Mouse (Mus musculus): ENCODE measurements at regions not wholly inside any gene's neighbourhood (a gene's known extent, or its start where the extent isn't known, plus 50 kb on each side); places are given as distances from the start of the nearest gene placed in this dataset.
A peak's percentile ranks its signal among the peaks of the same experiment; 100 is the strongest.

DNA sequence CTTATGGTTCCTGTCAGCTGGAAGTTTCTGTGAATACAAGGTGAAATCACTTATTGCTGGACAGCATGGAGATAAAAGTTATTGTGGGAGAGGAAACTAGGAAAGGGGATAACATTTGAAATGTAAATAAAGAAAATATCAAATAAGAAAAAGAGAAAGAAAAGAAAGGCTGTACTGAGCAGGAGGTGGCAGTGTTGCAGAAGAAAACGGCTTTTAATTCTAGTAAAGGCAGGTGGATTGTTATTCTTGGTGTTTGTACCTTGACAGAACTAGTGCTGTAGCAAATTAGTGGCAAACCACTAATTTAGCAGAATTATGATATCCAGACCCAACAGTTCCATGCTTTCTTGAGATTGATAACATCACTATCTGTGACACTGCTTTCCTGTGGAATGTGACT is 52.6 kb downstream of the Gm10358 start:
- intact Hi-C loops (cut with DNase I): no loop called here
- no peak for DNase-seq

DNA sequence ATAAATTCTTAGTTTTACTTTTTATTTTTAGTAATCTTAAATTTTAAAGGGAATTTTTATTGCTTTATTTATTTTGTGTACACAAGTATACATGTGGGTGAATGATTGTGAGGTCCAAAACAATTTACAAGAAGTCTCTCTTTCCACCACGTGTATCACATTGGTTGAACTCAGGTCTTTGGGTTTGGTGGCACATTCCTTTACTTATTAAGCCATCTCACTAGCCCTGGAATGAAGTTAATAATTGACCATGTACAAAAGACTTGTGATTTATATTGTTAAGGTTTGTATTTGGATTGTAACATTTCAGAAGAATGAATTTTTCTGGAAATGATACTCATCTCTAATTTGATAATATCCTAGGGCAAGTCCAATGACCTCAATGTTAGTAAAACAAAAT is 56.2 kb downstream of the Gm10358 start:
- no peak for DNase-seq
- intact Hi-C loops (cut with DNase I): no loop called here

DNA sequence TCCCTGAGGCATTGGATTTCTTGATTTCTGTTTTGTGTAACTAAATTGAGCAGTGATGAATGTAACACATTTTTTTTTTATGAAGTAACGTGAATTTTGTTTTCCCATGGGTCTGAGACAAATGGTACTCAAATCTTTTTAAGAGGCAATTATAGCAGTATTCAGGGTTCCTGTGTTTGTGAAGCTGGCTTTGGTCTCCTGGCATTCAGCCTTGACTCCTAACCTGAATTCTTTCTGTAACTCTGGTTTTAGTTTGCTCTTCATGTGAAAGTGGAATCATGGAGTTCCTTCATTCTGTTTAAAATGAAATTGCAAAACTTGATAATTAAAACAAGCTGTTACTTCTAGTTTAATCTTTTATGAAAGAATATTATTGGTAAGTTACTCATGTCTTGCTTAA is 58.3 kb downstream of the Gm10358 start:
- no peak for DNase-seq
- intact Hi-C loops (cut with DNase I): no loop called here

DNA sequence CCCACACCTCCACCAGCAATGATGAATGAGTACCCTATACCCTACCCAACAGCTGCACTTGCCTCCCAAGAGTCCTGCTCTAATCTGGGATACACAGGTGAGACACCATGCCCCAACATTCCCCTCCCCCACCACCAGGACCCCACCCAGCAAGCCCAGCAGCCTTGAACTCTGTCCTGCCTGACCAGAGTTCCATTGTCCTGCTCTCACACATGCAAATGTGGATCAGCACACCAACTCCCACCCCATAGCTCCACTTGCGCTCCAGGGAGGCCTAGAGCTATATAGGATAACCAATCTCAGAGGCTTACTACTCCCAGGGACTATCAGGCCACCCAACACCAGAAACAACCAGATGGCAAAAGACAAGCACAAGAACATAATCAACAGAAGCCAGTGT is 85.8 kb downstream of the Gm10358 start:
- DNase-seq: no peak
- intact Hi-C loops (cut with DNase I): no loop called here

DNA sequence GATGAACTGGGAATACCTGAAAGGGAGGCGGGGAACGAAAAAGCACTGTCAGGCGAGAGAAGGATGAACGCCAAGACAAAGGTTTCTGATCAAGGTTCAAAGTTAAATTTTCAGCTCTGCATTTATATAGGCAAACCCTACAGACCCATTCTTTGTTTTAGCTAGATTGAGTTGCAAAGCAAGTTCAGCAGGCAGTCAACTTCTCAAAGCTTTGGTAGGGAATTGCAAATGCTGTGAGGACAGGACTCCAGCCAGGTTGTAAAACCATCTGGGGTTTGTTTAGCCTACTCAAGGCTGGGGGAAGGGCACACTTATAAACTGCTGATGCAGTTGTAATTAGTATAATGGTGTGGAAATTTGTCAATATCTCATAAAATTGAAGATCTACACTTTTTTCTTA is 87.9 kb downstream of the Gm10358 start:
- no peak for DNase-seq
- intact Hi-C loops (cut with DNase I): no loop called here

DNA sequence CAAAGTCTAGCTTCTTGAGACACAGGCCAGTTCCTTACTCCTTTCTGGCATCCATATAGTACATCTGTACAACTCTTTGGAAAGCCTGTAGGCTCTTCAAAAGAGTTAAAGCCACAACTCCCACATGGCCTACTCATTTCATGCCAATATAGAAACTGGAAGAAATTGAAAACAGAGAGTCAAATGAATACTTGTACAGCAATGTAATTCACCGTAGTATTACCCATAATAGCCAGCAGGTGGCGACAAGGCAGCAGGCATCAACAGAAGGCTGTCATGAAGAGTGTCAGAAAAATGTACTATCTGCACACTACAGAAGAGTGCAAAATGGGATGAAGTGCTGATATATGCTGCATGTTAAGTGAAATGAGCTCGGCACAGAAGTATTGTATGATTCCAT is 90.5 kb downstream of the Gm10358 start:
- peak; percentile 5 to 7 for DNase-seq
- intact Hi-C loops (cut with DNase I): no loop called here

DNA sequence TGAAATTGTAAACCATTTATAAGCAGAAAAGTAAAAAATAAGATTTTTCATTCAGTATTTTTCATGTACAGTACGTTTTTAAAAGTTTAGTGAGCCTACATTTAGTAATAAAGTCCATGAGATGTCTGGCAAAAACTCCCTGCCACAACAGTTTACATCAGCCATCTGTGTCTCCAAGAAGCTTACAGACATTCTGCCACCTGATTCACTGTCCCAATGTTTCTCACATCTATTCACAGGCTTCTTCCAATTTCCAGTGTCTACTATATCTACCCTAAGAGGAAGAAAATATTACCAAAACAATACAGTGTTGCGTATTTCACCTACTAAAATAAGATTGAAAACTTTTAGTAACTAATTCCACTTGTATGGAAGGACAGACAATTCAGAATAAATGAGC is 95.7 kb downstream of the Rasd2 start:
- intact Hi-C loops (cut with DNase I): no loop called here

DNA sequence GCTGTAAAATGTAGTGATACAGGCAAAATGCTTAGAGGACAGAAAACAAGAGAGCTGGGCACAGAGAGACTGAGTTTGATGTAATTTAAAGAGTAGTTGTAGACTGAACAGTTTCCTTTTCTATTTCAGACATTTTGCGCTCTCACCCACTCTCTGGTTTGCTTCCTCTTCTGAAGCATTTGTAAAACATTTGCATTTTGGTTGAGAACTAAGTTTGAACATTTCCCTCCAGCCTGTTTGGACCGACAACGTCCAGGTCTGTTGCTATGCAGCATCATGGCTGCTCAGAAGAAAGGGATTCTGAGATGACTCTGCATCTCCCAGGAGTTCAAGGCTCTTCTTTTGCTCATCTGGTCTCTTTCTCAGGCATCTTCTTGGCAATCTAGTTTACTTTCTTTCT is 78.2 kb downstream of the Rasd2 start:
- intact Hi-C loops (cut with DNase I): no loop called here

More for the DNA sequence above, 95.7 kb downstream of the Rasd2 start:
- DNase-seq: no peak

DNA sequence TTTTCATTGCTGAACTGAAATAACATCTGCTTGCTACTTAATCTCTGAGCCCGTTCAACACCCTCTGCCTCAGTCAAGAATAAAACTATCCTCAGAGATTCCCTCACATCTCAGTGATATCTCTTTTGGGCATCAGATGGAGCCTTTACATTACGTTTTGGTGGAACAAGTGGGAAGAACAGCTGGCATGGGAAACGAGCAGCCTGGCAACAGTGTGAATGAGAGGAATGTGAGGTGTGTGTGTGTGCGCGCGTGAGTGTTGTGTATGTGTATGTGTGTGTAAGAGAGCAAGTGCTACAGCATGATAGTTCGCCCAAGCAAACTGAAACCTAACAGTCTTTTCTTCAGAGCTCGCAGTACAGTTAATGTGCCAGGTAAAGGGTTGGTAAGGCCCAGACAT is 76.2 kb downstream of the Rasd2 start:
- intact Hi-C loops (cut with DNase I): no loop called here
- DNase-seq: no peak

More for the DNA sequence above, 78.2 kb downstream of the Rasd2 start:
- DNase-seq: no peak
